Mouse (Mus musculus): ENCODE measurements around the gene Ift172. TPM values are rescaled to one million over a fixed set of nuclear protein-coding genes. Genes with fewer than 3 reads are reported as not detected.

The Ift172 gene
- 10 to 100 TPM; 82.8 to 93.9 TPM for total RNA-seq (2021)
- long read RNA-seq, experiment 1, full-length matches to known transcripts, result 11 of 18 reads
- long read RNA-seq, experiment 1, partial matches to known transcripts, result 4 of 18 reads
- long read RNA-seq, experiment 1, other reads (novel, unspliced or antisense), result 3 of 18 reads
- long read RNA-seq, experiment 2, full-length matches to known transcripts, result 10 of 39 reads
- long read RNA-seq, experiment 2, partial matches to known transcripts, result 10 of 39 reads
- long read RNA-seq, experiment 2, other reads (novel, unspliced or antisense), result 19 of 39 reads

DNA sequence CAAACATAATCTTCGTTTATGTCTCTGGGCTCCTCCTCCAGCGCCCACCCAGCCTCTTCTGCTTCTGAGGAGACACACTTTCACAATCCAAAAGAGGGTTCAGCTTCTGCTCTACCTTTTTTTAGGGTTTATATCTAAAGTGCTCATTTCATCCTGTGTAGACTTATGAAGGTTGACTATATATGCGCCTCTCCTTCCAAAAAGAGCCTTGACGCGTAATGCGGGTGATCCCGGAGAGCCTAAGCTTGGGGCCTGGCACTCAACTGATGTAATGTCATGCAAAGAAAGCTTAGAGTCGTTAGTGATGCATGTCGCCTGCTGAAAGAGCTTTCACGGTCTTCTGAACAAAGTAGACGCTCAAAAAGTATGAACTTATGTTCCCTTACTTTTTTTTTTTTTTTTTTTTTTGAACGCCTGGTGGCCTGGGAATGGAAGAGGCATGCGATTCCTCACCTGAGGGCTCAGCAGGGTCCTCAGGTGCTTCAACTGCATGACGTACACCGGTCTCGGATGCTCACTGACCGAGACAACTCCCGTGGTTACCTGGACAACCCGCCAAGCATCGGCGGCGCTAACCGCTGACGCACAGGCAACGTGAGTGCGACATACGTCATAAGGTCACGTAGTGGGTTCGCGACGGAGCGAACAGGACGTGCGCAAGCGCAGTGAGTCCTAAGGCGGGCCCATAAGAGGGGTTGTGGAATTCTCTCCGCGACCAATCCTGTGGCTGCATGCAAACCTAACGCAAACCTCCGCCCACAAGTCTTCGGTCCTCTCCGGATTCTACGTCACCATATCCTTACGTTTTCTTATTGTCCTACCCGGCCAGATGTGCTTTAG lies at the start of gene Ift172:
Ift172 (minus strand) TSS at position 596 of the 840 bp plus-strand sequence.
- DNase-seq (ENCODE audit: low spot score in 2 of 2), result peak; percentile 97
- intact Hi-C loops (cut with DNase I), result no loop called here

DNA sequence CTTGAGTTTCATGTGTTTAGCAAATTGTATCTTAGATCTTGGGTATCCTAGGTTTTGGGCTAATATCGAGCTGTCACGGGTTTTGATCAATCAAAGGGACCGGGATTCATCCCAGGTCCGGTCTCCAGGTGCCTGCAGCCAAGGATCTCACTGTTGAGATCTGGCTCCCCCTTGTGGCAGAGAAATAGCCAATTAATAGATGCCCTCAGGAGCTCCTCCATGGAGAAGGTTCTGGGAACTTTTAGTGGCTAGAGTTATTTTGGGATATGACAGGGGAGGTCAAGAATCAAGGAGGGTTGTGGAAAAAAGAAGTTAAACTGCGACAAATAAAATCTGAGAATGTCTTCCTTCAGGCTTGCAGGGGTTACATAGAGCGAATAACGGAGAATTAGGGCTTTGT lies 37.3 kb upstream of the Ift172 start:
- peak; percentile 48 to 76 for DNase-seq (ENCODE audit: low spot score in 2 of 2)
- intact Hi-C loops (cut with DNase I), result loop anchor here (5.0 kb wide), 1 partner anchor 106 kb away; the partner anchor contains the start of gene Ppm1g

DNA sequence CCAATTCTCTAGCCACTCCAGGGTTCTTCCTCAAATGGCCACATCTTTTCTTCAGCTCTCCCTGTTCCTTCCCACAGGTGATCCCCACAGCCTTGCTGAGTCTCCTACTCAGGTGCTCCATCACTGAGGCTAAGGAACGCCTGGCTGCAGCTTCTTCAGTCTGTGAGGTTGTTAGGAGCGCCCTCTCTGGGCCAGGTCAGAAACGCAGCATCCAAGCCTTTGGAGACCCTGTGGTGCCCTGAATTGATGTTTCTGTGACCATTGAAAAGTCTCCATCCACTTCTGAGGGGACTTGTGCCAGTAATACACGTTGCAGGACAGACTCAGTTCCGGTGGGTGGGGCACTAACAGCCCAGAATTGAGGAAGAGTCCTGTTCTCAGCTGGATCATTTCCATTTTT lies 35.9 kb upstream of the Ift172 start:
- intact Hi-C loops (cut with DNase I), result loop anchor here (5.0 kb wide), 1 partner anchor 105 kb away; the partner anchor contains the start of gene Ppm1g
- peak in 1 of 2 experiments; percentile 3 for DNase-seq (ENCODE audit: low spot score in 2 of 2)

DNA sequence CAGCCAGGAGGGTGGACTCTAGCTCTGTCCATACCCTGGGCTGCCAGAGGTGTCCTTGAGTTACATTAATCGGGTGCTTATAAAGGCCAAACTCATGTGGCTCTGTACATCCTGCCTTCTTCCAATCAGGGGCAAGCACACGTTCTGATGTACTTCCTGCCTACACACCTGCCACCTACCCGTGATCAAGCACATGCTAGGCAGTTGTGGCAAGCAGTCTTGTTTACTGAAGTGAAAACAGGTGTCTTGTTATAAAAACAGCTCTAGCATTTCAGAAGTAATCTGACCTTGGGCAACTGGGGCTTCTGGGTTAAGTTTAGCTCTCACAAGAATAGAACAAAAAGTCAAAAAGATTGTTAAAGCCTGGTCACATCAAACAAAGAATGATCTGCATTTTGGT lies 33.2 kb upstream of the Ift172 start:
- intact Hi-C loops (cut with DNase I), result no loop called here
- DNase-seq (ENCODE audit: low spot score in 2 of 2), result no peak

DNA sequence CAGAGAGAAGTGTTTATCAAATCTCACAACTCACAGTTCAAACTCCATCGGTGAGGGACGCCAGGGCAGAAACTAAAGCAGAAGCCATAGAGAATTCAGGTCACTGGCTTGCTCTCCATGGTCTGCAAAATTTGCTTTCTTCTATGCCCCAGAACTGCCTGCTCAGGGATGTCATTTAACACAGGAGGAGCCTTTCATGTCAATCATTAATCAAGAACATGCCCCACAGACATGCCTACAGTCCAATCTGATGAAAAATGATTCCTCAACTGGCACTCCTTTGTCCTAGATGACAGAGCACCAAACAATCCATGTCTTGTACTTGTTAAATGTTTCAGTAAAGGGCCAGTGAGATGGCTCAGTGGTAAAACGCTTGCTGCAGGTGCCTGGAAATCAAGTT lies 31.9 kb upstream of the Ift172 start:
- no peak for DNase-seq (ENCODE audit: low spot score in 2 of 2)
- intact Hi-C loops (cut with DNase I), result no loop called here

DNA sequence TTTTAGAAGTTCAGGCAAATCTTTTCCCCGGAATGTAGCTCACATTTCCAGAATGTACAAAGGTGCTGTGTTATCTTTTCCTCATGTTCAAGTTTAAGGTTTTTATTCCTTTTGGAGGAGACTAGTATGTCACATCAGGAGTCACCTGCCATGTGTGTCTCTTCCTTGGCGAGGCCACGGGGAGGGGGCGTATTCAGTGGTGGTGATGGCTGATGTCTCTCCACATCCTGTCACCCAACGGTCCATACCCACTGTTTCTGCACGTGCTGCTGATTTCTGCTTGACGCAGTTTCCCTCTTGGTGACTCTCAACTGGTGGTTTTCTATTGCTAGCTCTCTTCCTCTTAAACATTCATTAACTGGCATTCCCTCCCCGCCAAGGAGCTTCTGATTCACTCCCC lies 21.9 kb upstream of the Ift172 start:
- DNase-seq (ENCODE audit: low spot score in 2 of 2), result no peak
- intact Hi-C loops (cut with DNase I), result no loop called here

DNA sequence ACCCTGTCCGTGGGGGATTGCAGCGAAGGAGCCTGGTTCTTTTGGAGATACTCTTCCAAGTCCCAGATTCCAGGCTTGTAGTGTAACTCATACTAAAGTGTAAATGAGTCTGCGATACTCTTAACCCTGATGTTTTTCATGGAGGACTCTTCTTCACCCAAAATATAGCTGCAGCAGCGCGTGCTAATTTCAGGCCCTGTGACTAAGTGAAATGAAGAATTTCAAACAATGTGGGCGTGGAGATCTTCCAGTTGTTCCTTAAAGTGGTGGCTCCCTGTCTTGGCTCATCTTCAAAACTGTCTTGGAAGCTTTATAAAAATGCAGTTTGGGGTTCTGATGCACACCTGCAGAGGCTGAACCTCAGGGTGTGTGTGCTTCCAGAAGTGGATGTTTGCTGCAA lies 12.2 kb upstream of the Ift172 start:
- DNase-seq (ENCODE audit: low spot score in 2 of 2), result peak in 1 of 2 experiments; percentile 30
- intact Hi-C loops (cut with DNase I), result no loop called here

DNA sequence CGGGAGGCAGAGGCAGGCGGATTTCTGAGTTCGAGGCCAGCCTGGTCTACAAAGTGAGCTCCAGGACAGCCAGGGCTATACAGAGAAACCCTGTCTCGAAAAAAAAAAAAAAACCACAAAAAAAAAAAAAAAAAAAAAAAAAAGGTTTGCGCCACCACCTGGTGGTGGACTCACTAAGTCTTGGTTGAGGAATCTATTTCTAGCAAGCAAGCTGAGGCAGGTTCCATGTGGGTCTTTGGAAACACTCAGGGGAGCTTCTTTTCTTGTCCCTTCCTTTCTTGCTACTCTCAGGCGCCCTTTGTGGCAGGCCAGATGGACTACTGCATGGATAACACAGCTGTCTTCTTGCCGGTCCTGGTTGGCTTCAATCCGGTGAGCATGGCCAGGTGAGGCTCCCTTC lies 10.9 kb upstream of the Ift172 start:
- DNase-seq (ENCODE audit: low spot score in 2 of 2), result no peak
- intact Hi-C loops (cut with DNase I), result no loop called here

DNA sequence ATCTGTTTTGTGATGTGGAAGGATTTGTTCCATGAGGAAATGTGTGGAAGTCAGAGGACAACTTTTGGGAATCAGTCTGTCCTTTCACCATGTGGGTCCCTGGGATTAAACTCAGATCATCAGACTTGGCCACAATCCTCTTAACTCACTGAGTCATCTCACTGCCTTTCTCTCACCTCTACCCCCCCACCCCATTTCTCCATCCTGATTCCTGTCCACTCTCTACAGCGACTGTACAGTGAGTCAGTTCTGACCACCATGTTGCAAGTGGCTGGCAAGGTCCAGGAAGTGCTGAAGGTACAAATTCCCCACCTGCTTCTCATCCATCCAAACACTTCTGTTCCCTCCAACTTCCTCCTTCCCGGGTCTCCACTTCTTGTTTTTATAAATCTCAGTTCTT lies 7.6 kb upstream of the Ift172 start:
- intact Hi-C loops (cut with DNase I), result loop anchor here (5.0 kb wide), 1 partner anchor 154 kb away; the partner anchor contains the start of gene Zfp512
- DNase-seq (ENCODE audit: low spot score in 2 of 2), result no peak

DNA sequence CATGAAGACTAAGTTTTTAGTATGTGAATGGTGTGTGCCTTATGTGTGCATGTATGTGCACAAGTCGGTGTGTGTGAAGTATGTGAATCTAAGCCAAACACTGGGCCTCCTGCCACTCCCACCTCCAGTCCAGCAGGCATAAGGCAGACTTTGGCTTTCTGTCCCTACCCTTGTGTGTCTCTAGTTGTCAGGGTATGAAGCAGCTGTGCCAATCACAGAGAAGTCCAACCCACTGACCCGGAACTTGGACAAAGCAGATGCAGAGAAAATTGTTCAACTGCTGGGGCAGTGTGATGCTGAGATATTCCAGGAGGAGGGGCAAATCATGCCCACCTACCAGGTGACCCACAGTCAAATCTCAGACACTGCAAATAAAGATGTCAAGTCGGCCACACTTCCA lies 7.1 kb upstream of the Ift172 start:
- no peak for DNase-seq (ENCODE audit: low spot score in 2 of 2)
- intact Hi-C loops (cut with DNase I), result loop anchor here (5.0 kb wide), 1 partner anchor 154 kb away; the partner anchor contains the start of gene Zfp512

DNA sequence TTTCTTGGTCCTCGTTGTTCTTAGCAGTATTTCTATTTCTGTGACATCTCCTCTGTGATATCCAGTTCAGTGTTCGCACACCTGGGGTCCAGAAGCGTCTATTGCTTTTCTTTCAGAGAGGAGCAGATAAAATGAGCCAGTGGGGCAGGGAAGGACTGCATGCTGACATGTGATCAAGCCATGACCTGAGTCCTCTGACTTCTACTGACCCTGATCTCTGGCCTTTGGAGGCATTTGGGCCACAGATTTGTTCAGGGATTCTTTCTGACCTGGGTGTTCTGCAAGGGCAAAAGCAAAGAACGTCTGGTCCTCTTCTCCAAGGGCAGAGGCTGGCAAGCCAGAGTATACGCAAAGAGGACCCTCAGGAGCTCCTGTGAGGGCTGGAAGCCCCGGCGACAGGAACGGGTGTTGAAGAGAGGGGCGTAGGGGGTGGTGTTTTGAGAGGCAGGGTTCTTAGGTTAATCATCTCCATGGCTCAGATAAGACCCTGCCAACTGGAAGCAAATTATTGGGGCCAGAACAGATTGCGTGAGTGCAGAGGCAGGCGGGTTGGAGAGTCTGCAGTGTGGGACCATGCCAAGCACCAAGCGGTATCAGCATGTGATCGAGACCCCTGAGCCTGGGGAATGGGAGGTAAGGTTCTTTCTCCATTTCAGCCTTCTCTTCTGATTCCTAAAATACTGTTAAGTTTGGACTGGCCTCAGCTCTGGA lies 6.3 kb upstream of the Ift172 start, which contains the start of gene Gckr:
Gckr (plus strand) TSS at position 397 of the 711 bp plus-strand sequence.
- DNase-seq (ENCODE audit: low spot score in 2 of 2), result no peak
- intact Hi-C loops (cut with DNase I), result loop anchor here (5.0 kb wide), 1 partner anchor 155 kb away; the partner anchor contains the start of gene Zfp512

DNA sequence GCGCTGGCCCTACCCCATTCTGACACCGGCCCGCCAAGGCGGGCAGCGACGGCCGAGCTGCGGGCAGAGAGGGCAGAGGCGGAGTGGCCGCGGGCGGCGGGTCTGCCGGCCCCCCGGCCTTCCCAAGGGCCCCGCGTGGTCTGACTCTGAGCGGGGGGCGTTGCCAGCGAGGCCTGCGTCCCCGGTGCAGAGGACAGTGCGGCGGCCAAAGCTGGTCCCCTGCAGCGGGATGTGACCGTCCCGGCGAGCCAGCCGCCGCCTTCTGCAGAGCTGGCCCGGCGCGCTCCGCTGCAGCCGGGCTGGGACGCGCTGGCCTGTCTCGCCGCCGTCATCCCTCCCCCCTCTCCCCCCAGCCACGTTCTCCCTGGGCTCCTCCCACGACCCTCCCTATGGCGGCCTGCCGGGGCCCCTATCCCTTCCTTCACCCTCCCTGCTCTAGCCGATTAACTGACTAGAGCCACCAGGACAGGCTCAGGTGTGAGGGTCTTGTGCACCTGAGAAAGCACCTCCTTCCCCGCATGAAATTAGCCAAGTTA lies 4.8 kb upstream of the Ift172 start, which contains the start of gene Fndc4:
Fndc4 (minus strand) TSS at position 475 of the 536 bp plus-strand sequence.
- DNase-seq (ENCODE audit: low spot score in 2 of 2), result peak in 1 of 2 experiments; percentile 52
- intact Hi-C loops (cut with DNase I), result loop anchor here (5.0 kb wide), 1 partner anchor 157 kb away; the partner anchor contains the start of gene Zfp512

DNA sequence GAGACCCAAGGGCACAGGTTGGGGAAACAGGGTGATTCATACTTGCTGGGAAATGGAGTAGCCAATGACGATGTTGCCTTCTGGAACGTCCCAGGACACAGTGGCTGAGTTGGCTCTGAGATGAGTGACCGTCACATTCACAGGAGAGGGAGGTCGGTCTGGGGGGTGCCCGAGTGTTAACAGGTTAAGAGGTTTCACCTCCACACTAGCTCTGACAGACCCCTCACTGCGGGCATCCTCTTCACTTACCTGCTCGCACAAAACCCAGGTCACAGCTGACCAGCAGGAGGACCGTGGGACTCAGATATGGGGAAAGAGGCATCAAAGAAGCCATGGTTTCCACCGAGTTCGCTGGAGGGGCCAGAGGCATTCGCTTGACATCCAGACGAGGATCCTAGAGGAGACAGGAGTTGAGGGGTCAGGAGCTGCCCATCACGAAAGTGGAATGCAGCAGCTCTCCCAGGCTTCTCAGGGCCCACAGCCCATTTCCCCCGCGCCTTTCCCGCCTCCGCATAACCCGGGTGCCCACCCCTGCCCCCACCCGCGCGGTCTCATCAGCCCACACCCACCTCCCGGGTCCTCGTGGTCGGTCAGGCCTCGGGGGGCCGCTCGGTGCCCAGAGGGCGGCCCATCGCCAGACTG lies 4.2 kb upstream of the Ift172 start:
- no peak for DNase-seq (ENCODE audit: low spot score in 2 of 2)
- intact Hi-C loops (cut with DNase I), result loop anchor here (5.0 kb wide), 1 partner anchor 157 kb away; the partner anchor contains the start of gene Zfp512

DNA sequence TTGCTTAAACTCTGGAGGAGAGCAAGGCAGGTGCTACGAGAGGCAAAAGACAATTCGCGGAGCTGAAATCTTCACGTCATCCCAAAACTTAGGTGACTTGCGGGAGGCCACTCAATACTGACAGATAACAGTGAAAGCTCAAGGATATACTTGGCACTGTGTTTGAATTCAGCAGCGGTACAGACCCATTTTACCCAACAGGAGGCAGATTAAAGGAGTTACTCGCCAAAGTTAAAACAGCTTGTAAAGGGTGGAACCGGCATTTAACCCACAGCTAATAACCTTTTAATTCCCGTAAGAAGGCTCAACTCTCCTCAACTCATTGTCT lies 409 bp upstream of the Ift172 start:
- intact Hi-C loops (cut with DNase I), result no loop called here
- no peak for DNase-seq (ENCODE audit: low spot score in 2 of 2)

DNA sequence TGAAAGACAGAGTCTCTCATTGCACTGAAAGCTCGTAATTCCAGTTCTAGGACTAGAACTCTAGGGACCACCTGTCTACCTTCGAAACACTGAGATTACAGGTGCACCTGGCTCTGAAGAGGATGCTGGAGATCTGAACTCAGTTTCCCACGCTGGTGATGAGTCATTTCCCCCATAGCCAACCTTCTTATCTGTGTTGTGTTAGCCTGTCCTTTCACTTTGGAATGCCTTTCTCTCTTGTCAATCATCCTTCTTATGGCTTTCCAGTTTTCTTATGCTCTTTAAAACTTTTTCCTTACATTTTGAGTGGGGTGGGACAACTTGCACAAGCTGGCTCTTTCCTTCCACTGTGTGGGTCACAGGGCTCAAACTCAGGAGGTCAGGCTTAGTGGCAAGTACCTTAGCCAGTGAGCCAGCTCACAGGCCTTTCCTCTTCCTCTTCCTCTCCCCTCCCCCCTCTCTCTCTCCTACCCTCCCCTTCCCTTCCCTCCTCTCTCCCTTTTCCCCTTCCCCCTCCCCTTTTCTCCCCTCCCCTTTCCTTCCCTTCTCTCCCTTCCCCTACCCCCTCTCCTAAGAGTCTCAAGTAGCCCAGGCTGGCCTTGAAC lies 1.2 kb downstream of the Ift172 start:
- DNase-seq (ENCODE audit: low spot score in 2 of 2), result no peak
- intact Hi-C loops (cut with DNase I), result loop anchor here (10.0 kb wide), 1 partner anchor 185 kb away; no protein-coding TSS in a partner anchor

DNA sequence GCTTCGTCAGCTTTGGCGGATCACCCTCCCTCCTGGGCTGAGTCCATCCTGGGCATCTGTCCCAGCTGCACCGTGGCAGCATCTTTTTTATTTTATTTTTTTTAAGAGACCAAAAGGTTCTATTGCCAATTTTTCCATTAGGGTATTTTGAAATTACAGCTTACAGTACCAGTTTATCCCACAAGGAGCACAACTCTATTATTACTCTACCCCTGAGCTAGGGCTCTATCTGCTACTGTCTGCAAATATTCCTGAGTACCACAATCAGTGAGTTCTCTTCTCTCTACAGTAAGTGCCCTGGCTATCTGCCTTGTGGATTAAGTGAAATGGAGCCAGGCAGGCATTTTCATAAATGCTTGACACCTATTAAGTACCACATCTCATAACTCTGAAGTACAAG lies 2.3 kb downstream of the Ift172 start:
- intact Hi-C loops (cut with DNase I), result loop anchor here (10.0 kb wide), 1 partner anchor 186 kb away; no protein-coding TSS in a partner anchor
- no peak for DNase-seq (ENCODE audit: low spot score in 2 of 2)

DNA sequence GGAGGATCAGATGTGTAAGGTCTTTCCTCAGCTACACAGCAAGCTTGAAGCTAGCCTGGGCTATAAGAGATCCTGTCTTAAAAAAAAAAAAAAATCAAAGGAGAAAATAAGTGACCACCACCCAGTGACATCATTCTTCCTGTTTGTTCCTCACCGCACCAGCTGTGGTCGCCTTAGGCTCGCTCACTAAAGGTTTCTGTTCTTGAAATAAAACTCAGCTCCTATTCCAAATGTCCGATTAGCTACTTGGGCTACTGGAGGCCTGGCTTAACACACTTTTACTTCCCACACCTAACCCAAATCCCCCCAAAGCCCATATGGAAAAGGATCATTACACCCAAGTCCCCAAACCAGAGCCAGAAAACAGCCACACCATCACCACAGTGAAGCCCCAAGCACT lies 2.7 kb downstream of the Ift172 start:
- intact Hi-C loops (cut with DNase I), result loop anchor here (10.0 kb wide), 1 partner anchor 187 kb away; no protein-coding TSS in a partner anchor
- DNase-seq (ENCODE audit: low spot score in 2 of 2), result no peak

DNA sequence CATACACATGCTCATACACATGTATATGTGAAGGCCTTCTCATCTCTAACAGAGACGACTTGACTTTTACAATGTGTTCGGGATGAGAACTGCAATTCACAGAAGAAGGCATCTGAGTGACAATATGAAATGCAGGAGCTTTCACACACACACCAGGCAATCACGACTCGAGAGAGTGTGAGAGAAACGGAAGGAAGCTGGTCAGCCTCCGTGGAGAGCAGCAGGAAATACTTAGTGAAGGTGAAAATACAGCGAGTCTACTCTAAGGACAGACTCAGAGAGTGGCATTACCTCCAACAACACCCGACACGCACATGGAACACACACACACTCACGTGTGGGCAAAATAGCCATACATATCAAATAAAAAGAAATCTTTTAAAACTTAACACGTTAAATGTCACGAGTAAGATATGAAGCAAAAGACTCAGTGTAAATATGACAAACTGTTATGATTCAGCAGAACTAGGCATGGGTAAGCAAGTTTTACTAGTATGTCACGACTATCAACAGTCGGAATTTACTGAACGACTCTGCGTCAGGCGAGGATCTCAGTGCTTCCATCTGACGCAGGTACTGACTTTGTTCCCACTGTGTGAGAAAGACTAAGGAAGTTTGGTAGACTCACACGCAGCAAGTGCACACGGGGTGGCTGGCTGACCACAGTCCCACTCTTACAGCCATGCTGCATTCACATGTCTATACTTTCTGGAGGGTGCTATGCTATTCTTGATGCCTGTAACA lies 11.5 kb downstream of the Ift172 start:
- intact Hi-C loops (cut with DNase I), result no loop called here
- DNase-seq (ENCODE audit: low spot score in 2 of 2), result no peak

Measured in left cerebral cortex, postnatal 14 days (tissue).